Mouse (Mus musculus): ENCODE data around the gene Trpm3.

Gene Trpm3

GRCm38 (mm10) chr19:22958414-22958813 is 819.6 kb downstream of the Trpm3 start:
- in situ Hi-C loops (cut with MboI, MseI), result no loop called here

DNA sequence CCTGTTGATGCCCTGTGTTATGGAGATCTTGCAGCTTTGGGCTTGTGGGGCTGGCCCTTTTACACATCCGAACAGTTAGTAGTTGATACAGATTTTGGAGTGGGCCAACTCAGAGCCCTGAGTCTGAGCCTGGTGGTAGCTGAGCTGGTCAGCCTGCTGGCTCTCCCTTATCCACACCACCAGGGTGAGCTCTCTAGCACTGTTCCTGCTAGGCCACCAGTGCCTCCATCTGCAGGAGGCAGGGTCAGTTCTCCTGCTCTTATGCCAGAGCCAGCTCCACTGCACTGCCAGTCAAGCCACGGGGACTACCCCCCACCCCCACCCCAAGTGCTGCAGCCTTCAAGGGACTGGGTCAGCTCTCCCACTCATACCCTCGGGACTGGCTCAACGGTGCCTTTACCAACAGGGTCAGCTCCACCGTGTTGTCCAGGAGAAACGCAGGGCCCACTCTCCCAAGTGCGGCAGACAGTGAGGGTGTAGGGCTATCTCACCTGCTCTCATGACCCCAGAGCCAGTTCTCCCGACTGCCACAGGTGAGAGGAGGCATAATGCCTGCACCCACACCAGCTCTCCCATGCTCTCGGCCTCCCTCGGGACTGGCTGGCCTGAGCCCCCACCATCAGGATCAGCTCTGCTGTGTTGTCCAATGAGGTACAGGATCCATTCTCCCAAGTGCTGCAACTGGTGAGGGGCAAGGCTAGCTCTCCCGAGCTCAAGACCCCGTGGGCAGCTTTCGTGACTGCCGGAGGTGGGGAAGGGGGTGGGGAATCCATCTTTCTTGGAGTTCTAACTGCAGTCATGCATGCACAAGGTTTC is 821.8 kb downstream of the Trpm3 start:
- in situ Hi-C loops (cut with MboI, MseI), result no loop called here

DNA sequence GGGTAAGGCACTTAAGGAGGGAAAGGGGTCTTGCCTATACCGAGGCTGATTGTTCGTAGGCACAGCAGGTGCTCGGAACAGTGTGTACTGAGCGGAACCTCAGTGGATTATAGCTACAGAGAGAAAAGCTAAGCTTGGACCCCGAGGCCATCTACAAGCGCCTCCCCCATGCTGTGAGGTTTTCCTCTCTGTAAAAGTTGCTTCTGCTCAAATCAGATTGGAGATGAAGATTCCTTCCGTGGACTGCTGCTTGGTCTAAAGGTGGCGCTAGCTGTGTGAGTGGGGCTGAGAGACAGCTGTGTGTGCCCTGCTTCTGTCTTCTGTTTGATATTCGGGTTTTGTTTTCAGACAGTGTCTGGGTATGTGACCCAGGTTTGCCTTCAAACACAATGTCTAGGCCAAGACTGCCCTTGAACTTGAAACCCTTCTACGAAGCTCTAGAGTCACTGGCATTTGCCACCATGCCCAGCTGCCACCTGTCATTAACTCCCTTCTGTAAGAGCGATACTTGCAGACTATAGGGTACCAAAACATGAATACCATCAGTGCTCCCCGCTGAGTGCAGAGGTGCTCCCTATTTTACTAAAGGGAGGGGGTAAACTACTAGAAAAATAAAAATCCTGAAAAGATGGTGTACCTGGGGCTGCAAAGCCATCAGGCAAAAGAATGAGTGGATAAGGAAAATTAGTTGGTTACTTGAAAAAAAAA is 823.3 kb downstream of the Trpm3 start:
- in situ Hi-C loops (cut with MboI, MseI), result no loop called here

DNA sequence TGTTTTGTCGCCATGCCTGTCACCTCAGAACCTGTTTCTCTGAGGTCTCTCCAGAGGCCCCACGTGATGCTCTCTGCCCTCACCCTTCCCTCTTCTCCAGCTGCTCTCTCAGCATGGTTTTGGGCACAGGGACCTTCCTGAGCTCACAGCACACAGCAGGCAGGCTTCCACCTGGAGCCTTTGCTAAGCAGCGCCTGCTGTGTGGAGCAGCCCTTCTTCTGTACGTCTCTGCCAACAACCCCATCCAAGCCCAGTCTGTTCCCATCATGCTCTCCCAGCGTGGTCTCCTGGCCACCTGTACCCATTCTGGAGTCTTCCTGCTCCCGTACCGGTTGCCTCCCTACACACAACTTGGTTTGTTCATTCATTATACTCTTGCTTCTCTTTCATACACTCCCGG is 823.9 kb downstream of the Trpm3 start:
- in situ Hi-C loops (cut with MboI, MseI), result no loop called here

DNA sequence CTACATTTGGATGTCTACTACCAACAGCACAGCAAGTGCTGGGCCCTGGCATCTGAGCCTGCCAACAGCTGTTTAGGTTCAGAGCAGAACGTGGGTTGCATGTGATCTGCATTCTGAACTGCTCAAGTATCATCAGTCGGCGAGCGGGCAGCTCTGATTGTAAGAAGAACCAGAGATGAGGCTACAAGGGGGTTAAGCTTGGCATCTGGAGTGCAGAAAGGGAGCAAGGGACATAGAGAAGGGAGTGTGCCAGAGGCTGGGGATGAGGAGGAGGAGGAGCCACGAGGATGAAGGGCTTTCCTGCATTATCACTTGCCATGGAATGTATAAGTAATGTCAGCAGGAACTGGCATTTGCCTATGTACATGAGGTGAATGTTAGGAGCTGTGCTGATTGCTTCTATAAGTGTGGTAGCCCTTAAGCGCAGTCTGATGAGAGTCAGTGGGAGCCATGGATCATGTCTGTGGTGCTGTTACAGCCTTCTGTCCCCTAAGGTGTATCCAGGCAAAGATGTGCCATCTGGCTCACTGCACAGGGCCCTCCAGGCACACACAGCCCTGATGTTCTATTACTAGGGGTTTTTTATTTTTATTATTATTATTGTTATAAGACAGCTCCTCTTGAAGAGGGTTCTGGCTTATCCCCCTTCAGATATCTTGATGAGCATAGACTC is 825.0 kb downstream of the Trpm3 start:
- in situ Hi-C loops (cut with MboI, MseI), result no loop called here

- in situ Hi-C loops (cut with MboI, MseI), result no loop called here
These were observed 826.6 kb downstream of the Trpm3 start for GRCm38 (mm10) chr19:22965470-22965869.

- in situ Hi-C loops (cut with MboI, MseI), result no loop called here
These were observed 834.4 kb downstream of the Trpm3 start for GRCm38 (mm10) chr19:22973294-22973693.

- in situ Hi-C loops (cut with MboI, MseI), result no loop called here
These were observed 834.9 kb downstream of the Trpm3 start for GRCm38 (mm10) chr19:22973727-22974126.

DNA sequence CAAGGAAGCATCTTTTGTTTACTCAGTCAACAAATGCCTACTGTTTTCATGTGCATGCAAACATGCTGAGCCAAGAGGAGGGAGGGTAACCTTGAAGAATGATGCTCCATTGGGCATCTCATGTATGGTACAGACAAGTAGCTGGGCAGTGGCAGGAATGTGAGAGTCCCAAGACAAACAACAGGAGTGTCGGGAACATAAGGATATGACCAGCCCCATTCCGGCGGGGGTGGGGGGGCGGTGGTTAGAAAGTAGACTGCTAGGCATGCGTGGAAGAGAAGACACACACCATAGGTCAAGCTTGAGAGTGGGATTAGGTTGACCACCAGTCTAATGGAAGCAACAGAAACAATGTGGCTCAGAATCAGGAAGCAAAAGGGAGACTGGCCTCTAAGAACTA is 837.0 kb downstream of the Trpm3 start:
- in situ Hi-C loops (cut with MboI, MseI), result no loop called here

DNA sequence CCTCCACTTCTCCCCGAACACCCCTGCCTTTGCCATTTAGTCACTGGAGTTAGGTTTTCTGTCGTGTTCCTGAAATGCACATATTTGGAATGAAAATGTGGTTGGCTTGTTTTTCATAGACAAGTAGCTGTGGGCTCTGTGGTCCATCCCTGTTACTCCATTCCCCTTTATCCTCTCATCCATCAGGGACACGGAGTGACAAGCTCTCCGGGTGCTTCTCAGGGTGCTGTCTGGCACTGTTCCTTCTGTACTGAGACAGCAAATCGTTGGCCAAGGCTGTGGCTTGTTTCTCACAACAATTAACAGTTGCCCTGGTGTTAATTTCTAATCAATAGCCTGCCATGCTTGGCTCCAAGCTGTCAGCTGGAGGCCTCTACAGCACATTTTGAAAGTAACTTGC is 838.7 kb downstream of the Trpm3 start:
- in situ Hi-C loops (cut with MboI, MseI), result no loop called here

DNA sequence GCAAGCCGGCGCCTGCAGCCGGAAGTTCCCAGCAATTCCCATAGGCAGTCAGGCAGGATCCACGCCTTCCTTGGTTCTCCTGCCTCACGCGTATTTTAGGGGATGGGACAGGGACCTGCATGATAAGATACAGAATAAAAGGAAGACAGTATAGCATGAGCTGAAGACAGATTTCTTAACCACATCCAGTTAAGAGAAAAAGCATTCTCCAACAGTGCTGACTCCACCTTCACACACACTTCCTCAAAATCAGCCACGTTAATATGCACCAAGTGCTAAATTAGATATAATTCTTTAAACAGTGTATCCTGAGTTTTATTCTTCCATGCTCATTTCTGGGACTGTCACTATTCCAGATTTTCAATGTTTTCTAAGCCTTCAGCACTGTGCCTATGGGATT is 839.9 kb downstream of the Trpm3 start:
- in situ Hi-C loops (cut with MboI, MseI), result no loop called here

- in situ Hi-C loops (cut with MboI, MseI), result no loop called here
These were observed 840.3 kb downstream of the Trpm3 start for GRCm38 (mm10) chr19:22979191-22979590.

GRCm38 (mm10) chr19:22987914-22988313 is 849.1 kb downstream of the Trpm3 start:
- in situ Hi-C loops (cut with MboI, MseI), result loop anchor here in 1 of 2 experiments (10.0 kb wide), 1 partner anchor 1183 kb away; no protein-coding TSS in a partner anchor

- in situ Hi-C loops (cut with MboI, MseI), result loop anchor here in 1 of 2 experiments (10.0 kb wide), 1 partner anchor 181 kb away; no protein-coding TSS in a partner anchor
These were observed 855.1 kb downstream of the Trpm3 start for GRCm38 (mm10) chr19:22993946-22994345.

DNA sequence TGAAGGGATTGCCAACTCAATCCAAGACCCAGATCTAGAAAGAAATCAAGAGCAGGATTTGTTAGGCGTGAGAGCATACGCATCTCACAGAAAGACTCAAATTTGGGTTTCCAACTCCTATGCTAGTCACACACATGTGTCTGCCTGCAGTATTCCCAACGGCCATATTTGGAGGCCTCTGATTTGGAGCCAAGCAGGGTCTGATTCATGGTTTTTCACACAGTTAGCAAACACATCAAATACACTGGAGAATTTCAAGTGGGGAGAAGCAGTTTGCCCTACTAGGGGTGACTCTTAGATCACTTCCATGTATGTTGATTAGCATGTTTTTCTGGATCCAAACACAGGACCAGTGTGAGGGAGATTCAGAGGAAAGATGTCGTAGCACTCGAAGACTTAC is 855.7 kb downstream of the Trpm3 start:
- in situ Hi-C loops (cut with MboI, MseI), result loop anchor here in 1 of 2 experiments (10.0 kb wide), 1 partner anchor 180 kb away; no protein-coding TSS in a partner anchor

- in situ Hi-C loops (cut with MboI, MseI), result no loop called here
These were observed 861.4 kb downstream of the Trpm3 start for GRCm38 (mm10) chr19:23000293-23000692.

DNA sequence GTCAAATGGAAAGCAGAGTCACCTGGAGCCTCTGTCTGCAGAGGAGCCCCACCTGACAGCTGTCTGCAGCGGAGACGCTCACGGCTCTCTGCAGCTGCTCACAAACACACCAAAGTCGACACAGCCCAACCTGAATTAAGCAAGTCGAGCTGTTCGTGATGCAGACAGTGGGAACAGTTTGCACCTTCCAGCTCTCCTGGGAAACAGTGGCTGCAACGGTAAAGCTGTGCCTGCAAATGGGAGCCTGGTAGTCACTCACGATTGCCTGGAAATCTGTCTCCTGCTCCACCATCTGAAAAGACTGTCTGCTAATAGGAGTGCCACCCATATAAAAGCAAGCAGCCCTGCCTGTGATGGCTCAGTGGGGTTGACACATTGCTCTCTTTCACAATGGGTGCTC is 865.0 kb downstream of the Trpm3 start:
- in situ Hi-C loops (cut with MboI, MseI), result no loop called here

- in situ Hi-C loops (cut with MboI, MseI), result loop anchor here in 1 of 2 experiments (5.0 kb wide), 1 partner anchor 141 kb away; no protein-coding TSS in a partner anchor
These were observed 867.0 kb downstream of the Trpm3 start for GRCm38 (mm10) chr19:23005851-23006250.

GRCm38 (mm10) chr19:23006517-23007273 is 867.8 kb downstream of the Trpm3 start:
- in situ Hi-C loops (cut with MboI, MseI), result loop anchor here in 1 of 2 experiments (5.0 kb wide), 1 partner anchor 141 kb away; no protein-coding TSS in a partner anchor

DNA sequence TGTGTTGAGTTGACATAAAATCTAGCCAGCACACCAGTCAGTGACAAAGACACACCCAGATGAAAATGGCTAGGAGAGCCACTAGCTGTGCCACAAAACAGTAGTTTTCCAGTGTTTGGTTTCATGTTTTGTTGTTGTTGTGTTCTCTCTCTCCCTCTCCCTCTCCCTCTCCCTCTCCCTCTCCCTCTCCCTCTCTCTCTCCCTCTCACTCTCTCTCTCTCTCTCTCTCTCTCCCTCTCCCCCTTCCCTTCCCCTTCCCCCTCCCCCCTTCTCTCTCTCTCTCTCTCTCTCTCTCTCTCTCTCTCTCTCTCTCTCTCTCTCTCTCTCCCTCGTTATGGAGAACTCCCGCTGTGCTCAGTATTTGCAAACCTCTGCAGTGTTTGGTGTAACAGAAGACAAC is 874.8 kb downstream of the Trpm3 start:
- in situ Hi-C loops (cut with MboI, MseI), result no loop called here

- in situ Hi-C loops (cut with MboI, MseI), result loop anchor here in 1 of 2 experiments (5.0 kb wide), 1 partner anchor 152 kb away; no protein-coding TSS in a partner anchor
These were observed 876.7 kb downstream of the Trpm3 start for GRCm38 (mm10) chr19:23015516-23015915.
